Mouse (Mus musculus): ENCODE data around the gene Zfp12. TPM values are rescaled to one million over a fixed set of nuclear protein-coding genes. Genes with fewer than 3 reads are reported as not detected.
A peak's percentile ranks its signal among the peaks of the same experiment; 100 is the strongest.

Gene Zfp12
- polyA plus RNA-seq, 1 experiment from 2014 or later: 28.8 TPM

DNA sequence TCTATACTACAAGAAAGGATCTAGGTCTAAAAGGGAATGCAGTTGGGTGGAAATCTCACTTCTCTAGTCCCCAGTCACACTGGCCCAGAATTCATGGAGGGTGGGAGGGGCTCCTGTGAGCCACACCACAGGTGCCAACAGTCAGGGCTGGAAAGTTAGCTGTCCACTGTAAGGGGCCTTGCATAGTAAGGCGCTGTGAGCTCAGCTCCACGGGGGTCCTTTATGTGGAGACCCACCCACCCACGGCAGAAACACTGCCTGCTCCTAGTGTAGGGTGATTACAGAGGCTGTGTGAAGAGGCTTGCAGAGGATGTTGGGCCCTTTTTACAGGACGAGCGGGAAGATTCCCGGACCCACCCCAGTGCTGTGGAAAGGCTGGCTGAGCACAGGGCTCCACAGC is 17.1 kb downstream of the Zfp12 start:
- Histone ChIP-seq H3K36me3 (peaks cover 67% of the 10 kb centered on the region), H3K4me3 (no peak overlapping the region), H3K4me2 (replicated peaks) (no peak overlapping the region), H3K9me3 (no peaks in the 10 kb centered on the region), H3K9ac (replicated peaks) (no peak overlapping the region), H3K27me3 (peaks cover 35% of the 10 kb centered on the region), H3K27ac (replicated peaks) (no peak overlapping the region), H3K4me1 (peaks cover 20% of the 10 kb centered on the region)
- no peak for ATAC-seq (replicated peaks)
- WGBS: 61% methylated on average over 6 of the region's 6 CpGs

DNA sequence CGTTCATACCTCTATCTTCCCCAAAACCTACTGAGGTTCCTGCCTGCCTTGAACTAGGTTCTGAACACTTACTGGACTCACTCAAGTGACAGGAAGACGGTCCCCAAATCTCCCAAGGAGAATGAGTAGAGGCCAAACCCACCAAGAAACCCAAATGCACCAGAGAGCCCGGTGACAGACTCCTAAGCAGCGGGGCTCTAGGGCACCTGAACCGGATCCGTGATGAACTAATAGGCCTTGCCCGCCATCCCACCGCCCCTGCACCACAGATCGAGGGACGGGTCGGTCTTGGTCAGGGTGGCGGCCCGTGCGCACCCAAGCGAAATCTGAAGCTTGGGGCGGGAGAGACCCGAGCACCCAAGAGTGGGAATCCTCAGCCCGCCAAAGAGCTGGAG is 17.8 kb downstream of the Zfp12 start:
- Histone ChIP-seq H3K9ac (replicated peaks) (no peak overlapping the region), H3K4me1 (peaks cover 20% of the 10 kb centered on the region), H3K9me3 (no peaks in the 10 kb centered on the region), H3K4me2 (replicated peaks) (no peak overlapping the region), H3K36me3 (peaks cover 62% of the 10 kb centered on the region), H3K4me3 (peak overlapping the region; percentile 35; the same call in 1 of the 2 replicates), H3K27me3 (peaks cover 40% of the 10 kb centered on the region), H3K27ac (replicated peaks) (no peak overlapping the region)
- WGBS: 50% methylated on average over 18 of the region's 18 CpGs
- ATAC-seq (replicated peaks): no peak

- no peak overlapping the region for H3K27ac ChIP-seq (replicated peaks)
- H3K4me2 ChIP-seq (replicated peaks): peak overlapping the region; percentile 53
- peak; percentile 33 for ATAC-seq (replicated peaks)
- WGBS: 10% methylated on average over 103 of the region's 103 CpGs
- 0 out of 2 replicates have a peak overlapping the region, but pooled peaks have one; percentile 14 for H3K9ac ChIP-seq (replicated peaks)
- H3K4me1 ChIP-seq: peaks cover 20% of the 10 kb centered on the region
- H3K36me3 ChIP-seq: peaks cover 57% of the 10 kb centered on the region
- H3K9me3 ChIP-seq: no peaks in the 10 kb centered on the region
- peaks cover 40% of the 10 kb centered on the region for H3K27me3 ChIP-seq
- H3K4me3 ChIP-seq: peak overlapping the region; percentile 35
Measured at GRCm38 (mm10) chr5:143253186-143253880, 18.4 kb downstream of the Zfp12 start.

DNA sequence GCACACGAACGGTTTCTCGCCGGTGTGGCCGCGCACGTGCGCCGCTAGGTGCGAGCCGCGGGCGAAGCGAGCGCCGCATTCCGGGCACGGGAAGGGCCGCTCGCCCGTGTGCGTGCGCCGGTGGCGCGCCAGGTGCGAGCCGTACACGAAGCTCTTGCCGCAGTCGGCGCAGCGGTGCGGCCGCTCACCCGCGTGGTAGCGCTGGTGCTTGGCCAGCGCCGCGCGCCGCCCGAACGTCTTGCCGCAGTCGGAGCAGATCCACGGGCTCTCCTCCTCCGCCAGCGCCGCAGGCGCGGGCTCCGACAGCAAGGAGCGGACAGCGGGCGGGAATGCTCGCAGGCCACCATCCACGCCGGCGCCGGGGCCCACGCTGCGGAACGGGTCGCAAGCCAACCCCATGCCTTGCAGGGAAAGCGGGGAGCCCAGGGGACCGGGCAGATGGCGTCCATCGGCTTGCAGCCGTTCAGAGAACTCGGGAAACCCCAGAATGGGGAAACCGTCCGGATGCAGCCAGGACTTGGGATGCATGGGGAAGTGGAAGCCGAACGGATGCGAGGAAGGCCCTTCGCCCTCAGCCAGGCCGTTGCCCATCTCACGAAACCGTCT is 19.0 kb downstream of the Zfp12 start:
- Histone ChIP-seq H3K27ac (replicated peaks) (no peak overlapping the region), H3K9me3 (no peaks in the 10 kb centered on the region), H3K9ac (replicated peaks) (0 out of 2 replicates have a peak overlapping the region, but pooled peaks have one; percentile 14), H3K4me1 (peaks cover 20% of the 10 kb centered on the region), H3K4me3 (peak overlapping the region; percentile 35), H3K27me3 (peaks cover 40% of the 10 kb centered on the region), H3K36me3 (peaks cover 57% of the 10 kb centered on the region), H3K4me2 (replicated peaks) (peak overlapping the region; percentile 53)
- peak; percentile 42 for ATAC-seq (replicated peaks)
- WGBS: 20% methylated on average over 79 of the region's 81 CpGs

DNA sequence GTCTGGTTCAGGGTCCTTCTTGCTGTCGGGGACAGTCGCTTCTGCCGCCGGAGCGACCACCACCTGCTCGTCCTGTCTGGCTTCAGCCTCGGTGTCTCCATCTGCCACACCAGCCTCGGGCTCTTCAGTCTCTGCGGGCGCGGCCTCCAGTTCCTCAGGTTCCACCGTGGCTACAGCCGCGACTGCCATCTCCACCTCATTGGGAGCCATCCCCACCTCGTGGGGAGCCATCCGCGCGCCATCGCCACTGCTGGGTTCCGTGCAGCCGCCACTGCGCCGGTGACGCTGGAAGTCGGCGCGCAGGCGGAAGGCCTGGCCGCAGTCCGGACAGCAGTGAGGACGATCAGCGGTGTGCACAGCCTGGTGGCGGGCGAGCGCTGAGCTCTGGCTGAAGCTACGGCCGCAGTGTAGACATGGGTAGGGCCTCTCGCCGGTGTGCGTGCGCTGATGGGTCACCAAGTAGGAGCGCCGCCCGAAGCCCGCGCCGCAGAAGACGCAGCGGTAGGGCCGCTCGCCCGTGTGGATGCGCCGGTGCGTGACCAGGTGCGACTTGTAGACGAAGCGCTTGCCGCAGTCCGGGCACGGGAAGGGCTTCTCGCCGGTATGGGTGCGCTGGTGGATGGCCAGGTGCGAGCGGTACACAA is 19.6 kb downstream of the Zfp12 start:
- H3K9ac ChIP-seq (replicated peaks): no peak overlapping the region
- H3K4me1 ChIP-seq: peaks cover 20% of the 10 kb centered on the region
- no peak for ATAC-seq (replicated peaks)

DNA sequence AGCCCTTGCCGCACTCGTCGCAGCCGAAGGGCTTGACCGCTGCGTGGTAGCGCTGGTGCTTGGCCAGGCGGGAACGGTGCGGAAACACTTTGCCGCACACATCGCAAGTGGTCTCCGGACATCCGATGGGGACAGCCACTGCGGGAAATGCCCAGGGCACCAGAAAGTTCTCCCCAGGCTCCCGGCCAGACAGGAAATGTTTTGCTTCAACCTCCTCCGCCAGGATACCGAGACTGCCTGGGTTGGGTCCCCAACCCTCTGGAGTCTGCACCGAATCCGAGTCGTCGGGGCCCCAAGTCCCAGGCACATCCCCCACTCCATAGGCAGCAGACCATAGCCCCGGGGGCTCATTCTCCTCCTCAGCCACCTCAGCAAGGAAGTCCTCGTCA is 20.2 kb downstream of the Zfp12 start:
- no peak overlapping the region for H3K27ac ChIP-seq (replicated peaks)
- H3K4me3 ChIP-seq: 0 out of 2 replicates have a peak overlapping the region, but pooled peaks have one; percentile 6
- H3K9ac ChIP-seq (replicated peaks): no peak overlapping the region
- WGBS: 28% methylated on average over 24 of the region's 24 CpGs
- H3K4me1 ChIP-seq: peaks cover 20% of the 10 kb centered on the region
- no peak overlapping the region for H3K4me2 ChIP-seq (replicated peaks)
- H3K9me3 ChIP-seq: no peaks in the 10 kb centered on the region
- peaks cover 40% of the 10 kb centered on the region for H3K27me3 ChIP-seq
- no peak for ATAC-seq (replicated peaks)
- H3K36me3 ChIP-seq: peaks cover 59% of the 10 kb centered on the region

More for the DNA sequence above, 19.6 kb downstream of the Zfp12 start:
- Histone ChIP-seq H3K27ac (replicated peaks) (no peak overlapping the region), H3K36me3 (peaks cover 58% of the 10 kb centered on the region), H3K4me2 (replicated peaks) (peak overlapping the region; percentile 53; the same call in 1 of the 2 replicates), H3K27me3 (peaks cover 40% of the 10 kb centered on the region), H3K4me3 (peak overlapping the region; percentile 35; the same call in 1 of the 2 replicates), H3K9me3 (no peaks in the 10 kb centered on the region)
- 24% methylated on average over 66 of the region's 66 CpGs for WGBS

- no peak overlapping the region for H3K4me3 ChIP-seq
- WGBS: 92% methylated on average over 5 of the region's 5 CpGs
Measured at GRCm38 (mm10) chr5:143255802-143256201, 20.8 kb downstream of the Zfp12 start.

DNA sequence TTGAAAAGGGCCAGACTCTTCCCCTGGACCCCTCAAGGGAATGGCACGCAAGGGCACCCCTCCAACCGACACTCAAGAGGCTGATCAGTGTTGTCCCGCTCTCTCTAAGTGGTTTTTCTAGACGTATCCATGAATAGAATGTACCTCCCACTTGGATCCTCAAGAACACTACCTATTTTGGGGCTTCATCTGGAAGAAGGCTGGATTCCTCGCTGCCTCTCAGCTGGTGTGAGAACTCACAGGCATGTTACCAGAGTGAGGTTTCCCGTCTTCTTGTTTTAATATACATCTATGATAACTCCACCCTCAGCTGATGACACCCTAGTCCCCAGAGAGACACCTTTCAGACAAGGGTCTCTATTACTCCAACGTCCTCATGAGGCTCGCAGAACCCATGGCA is 26.7 kb downstream of the Zfp12 start:
- H3K4me3 ChIP-seq: no peak overlapping the region
- WGBS: 90% methylated on average over 8 of the region's 8 CpGs
- no peak overlapping the region for H3K27ac ChIP-seq (replicated peaks)
- ATAC-seq (replicated peaks): no peak
- peaks cover 8% of the 10 kb centered on the region for H3K27me3 ChIP-seq
- H3K4me1 ChIP-seq: no peaks in the 10 kb centered on the region
- no peaks in the 10 kb centered on the region for H3K9me3 ChIP-seq
- no peak overlapping the region for H3K4me2 ChIP-seq (replicated peaks)
- H3K9ac ChIP-seq (replicated peaks): no peak overlapping the region
- peaks cover 62% of the 10 kb centered on the region for H3K36me3 ChIP-seq

More at GRCm38 (mm10) chr5:143255802-143256201, 20.8 kb downstream of the Zfp12 start:
- no peaks in the 10 kb centered on the region for H3K9me3 ChIP-seq
- no peak overlapping the region for H3K4me2 ChIP-seq (replicated peaks)
- no peak overlapping the region for H3K9ac ChIP-seq (replicated peaks)
- H3K36me3 ChIP-seq: peaks cover 65% of the 10 kb centered on the region
- H3K4me1 ChIP-seq: peaks cover 20% of the 10 kb centered on the region
- no peak for ATAC-seq (replicated peaks)
- peaks cover 40% of the 10 kb centered on the region for H3K27me3 ChIP-seq
- no peak overlapping the region for H3K27ac ChIP-seq (replicated peaks)

- no peak overlapping the region for H3K4me3 ChIP-seq
- WGBS: 92% methylated on average over 10 of the region's 10 CpGs
- ATAC-seq (replicated peaks): no peak
- no peak overlapping the region for H3K9ac ChIP-seq (replicated peaks)
- peaks cover 13% of the 10 kb centered on the region for H3K4me1 ChIP-seq
- H3K36me3 ChIP-seq: peaks cover 46% of the 10 kb centered on the region
- H3K9me3 ChIP-seq: no peaks in the 10 kb centered on the region
- H3K4me2 ChIP-seq (replicated peaks): no peak overlapping the region
- no peak overlapping the region for H3K27ac ChIP-seq (replicated peaks)
- H3K27me3 ChIP-seq: no peaks in the 10 kb centered on the region
Measured at GRCm38 (mm10) chr5:143264689-143265088, 29.7 kb downstream of the Zfp12 start.

DNA sequence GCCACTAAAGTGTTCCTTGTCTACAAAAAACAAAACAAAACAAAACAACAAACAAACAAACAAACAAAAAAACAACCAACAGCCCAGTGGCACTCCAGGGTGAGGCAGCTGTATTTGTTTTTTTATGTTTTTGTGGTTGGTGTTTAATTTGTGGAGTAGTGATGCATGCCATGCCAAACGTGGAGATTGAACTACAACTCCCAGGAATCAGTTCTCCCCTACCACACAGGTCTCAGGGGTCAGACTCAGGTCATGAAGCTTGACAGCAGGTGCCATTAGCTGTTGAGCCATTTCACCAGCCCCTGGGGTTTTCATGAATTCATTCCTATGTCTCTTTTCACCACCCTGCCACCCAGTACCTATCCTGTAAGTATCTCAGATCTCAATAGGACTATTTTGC is 30.4 kb downstream of the Zfp12 start:
- Histone ChIP-seq H3K9me3 (no peaks in the 10 kb centered on the region), H3K27me3 (no peaks in the 10 kb centered on the region), H3K36me3 (peaks cover 40% of the 10 kb centered on the region), H3K27ac (replicated peaks) (no peak overlapping the region), H3K9ac (replicated peaks) (no peak overlapping the region), H3K4me1 (peaks cover 16% of the 10 kb centered on the region), H3K4me3 (no peak overlapping the region), H3K4me2 (replicated peaks) (no peak overlapping the region)
- no peak for ATAC-seq (replicated peaks)
- WGBS: 66% methylated on average over 1 of the region's 1 CpGs

DNA sequence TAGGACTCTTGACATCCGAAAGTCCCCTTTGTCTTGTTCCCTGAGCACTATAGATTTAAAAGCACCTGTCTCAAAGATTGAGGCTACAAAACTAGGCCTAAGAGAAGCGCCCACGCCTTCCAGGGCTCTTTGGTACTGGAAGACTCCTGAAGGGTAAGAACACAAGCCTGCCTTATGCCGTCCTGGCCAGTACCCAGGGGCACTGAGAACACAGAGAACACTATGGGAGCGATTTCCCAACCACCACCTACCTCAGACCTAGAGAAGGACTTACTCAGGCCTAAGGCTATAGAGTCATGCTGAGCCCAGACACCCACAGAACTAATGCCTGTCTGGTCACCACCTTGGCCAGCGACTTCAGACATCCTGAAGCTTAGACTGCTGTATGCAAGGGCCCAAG is 31.8 kb downstream of the Zfp12 start:
- no peak overlapping the region for H3K9ac ChIP-seq (replicated peaks)
- no peak overlapping the region for H3K4me2 ChIP-seq (replicated peaks)
- no peak overlapping the region for H3K4me3 ChIP-seq
- no peak for ATAC-seq (replicated peaks)
- H3K9me3 ChIP-seq: no peaks in the 10 kb centered on the region
- peaks cover 28% of the 10 kb centered on the region for H3K36me3 ChIP-seq
- H3K27me3 ChIP-seq: no peaks in the 10 kb centered on the region
- 92% methylated on average over 6 of the region's 6 CpGs for WGBS
- H3K4me1 ChIP-seq: peaks cover 24% of the 10 kb centered on the region
- no peak overlapping the region for H3K27ac ChIP-seq (replicated peaks)

DNA sequence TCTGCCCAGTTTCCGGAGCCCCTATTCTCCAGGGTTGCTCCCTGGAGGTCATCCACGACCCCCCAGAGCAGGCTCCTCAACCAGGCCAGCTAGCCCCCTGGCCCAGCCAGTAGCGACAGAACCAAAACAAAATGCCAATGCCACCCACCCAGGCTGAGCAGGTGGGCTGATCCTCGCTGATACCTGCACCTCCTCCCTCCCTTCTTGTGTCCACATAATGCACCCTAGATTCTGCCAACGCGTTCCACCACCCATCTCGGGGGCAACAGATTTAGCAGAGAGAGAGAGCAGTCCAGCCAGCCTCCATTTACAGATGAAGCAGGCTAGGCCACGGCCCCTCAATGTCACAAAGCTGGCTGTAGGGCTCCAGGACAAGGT is 34.0 kb downstream of the Zfp12 start:
- H3K27me3 ChIP-seq: no peaks in the 10 kb centered on the region
- H3K27ac ChIP-seq (replicated peaks): peak overlapping the region; percentile 77
- H3K4me3 ChIP-seq: peak overlapping the region; percentile 78
- 30% methylated on average over 8 of the region's 8 CpGs for WGBS
- peaks cover 24% of the 10 kb centered on the region for H3K4me1 ChIP-seq
- ATAC-seq (replicated peaks): 0 out of 2 replicates have a peak, but pooled peaks have one; percentile 2
- H3K9me3 ChIP-seq: no peaks in the 10 kb centered on the region
- H3K36me3 ChIP-seq: peaks cover 8% of the 10 kb centered on the region; the same call in 1 of the 2 replicates
- peak overlapping the region; percentile 89 for H3K4me2 ChIP-seq (replicated peaks)
- peak overlapping the region; percentile 87 for H3K9ac ChIP-seq (replicated peaks)
